Mouse (Mus musculus) kidney, adult 2 months (tissue): ENCODE measurements around the gene Sag.

ENCODE experiments used
- CTCF ChIP-seq: fragments of 200-500 bp; conservative IDR thresholded peaks from 2 replicates; pipeline ENCODE4 v1.5.1; 2011; ENCODE audit warnings: low read depth, mild to moderate bottlenecking, control low read depth, low read length, moderate library complexity, mixed read lengths; ENCODE audit not compliant: insufficient read depth, insufficient read length
- POLR2A ChIP-seq: fragments of 200-500 bp; IDR thresholded peaks from one replicate; pipeline ENCODE4 v1.6.1; 2011; ENCODE audit warnings: low read depth, low read length, control low read depth

- TF ChIP-seq CTCF (no peak), POLR2A (no peak)
Measured at GRCm38 (mm10) chr1:87854851-87855251, 51.4 kb downstream of the Sag start.
